Mouse (Mus musculus): Measurements from ENCODE around the gene Ptpro. TPM values are rescaled to one million over a fixed set of nuclear protein-coding genes. Genes with fewer than 3 reads are reported as not detected.

The Ptpro gene
- total RNA-seq, 1 experiment, result 0.31 TPM

DNA sequence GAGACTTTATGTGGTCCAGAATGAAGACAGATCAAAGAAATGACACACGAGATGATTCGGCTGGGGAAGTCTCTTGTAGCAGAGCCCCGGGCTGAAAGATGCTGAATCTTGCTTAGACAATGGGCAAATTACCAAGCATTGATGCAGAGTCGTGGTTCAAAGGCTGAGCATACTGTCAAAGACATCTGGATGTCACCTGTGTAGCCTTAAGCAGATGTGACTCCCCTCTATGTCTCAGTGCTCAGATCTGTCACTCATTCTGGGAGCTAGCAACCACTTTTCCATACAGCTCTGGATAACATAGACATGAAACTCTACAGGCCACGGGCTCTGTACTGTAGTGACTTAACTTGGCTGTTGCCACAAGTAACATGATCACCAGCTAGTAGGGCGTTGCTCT, 119.3 kb downstream of the Ptpro start:
- Histone ChIP-seq H3K36me3 (ENCODE audit: control insufficient read depth, insufficient read depth, low read length, poor library complexity, severe bottlenecking) (no peaks in the 10 kb centered on the region), H3K9ac (ENCODE audit: insufficient read depth, low read depth, low read length, poor library complexity, severe bottlenecking) (no peak overlapping the region), H3K4me3 (ENCODE audit: insufficient read depth in 1 of 2, low read depth in 1 of 2, low read length in 2 of 2, poor library complexity in 1 of 2, severe bottlenecking in 1 of 2) (no peak overlapping the region), H3K9me3 (ENCODE audit: control insufficient read depth, insufficient read depth, low read depth, low read length) (no peaks in the 10 kb centered on the region), H3K27ac (ENCODE audit: insufficient read depth, low read depth, low read length, poor library complexity, severe bottlenecking) (no peak overlapping the region), H3K4me1 (ENCODE audit: control insufficient read depth in 2 of 2, insufficient read depth in 2 of 2, low read length in 2 of 2, poor library complexity in 1 of 2) (no peaks in the 10 kb centered on the region)
- in situ Hi-C loops (cut with MboI; ENCODE audit: low sequenced_read_pairs in 2 of 2, unreplicated experiment in 2 of 2), result no loop called here
- no peak for TF ChIP-seq CHD2 (IDR thresholded peaks at IDR 0.05; ENCODE audit: low read depth, low read length)
- no peak for DNase-seq (ENCODE audit: low read depth, low spot score)

DNA sequence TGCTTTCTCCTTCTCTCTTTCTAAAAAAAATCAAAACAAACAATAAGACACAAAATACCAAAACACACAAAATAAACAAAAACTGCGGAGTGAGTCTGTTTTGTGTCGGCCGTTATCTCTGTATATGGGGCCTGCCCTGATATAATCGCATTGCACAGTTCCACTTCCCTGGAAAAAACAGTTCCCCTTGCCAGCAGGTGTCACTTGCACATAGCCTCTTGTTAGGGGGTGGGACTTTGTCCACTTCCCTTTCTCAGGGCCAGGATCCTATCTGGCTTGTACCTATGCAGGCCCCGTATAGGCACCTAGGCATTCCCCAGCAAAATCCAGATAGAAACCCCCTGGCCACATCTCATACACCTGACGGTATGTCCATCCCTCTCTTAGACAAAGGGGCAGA, 121.8 kb downstream of the Ptpro start:
- in situ Hi-C loops (cut with MboI; ENCODE audit: low sequenced_read_pairs in 2 of 2, unreplicated experiment in 2 of 2), result no loop called here
- Histone ChIP-seq H3K4me3 (ENCODE audit: insufficient read depth in 1 of 2, low read depth in 1 of 2, low read length in 2 of 2, poor library complexity in 1 of 2, severe bottlenecking in 1 of 2) (no peak overlapping the region), H3K27ac (ENCODE audit: insufficient read depth, low read depth, low read length, poor library complexity, severe bottlenecking) (no peak overlapping the region), H3K36me3 (ENCODE audit: control insufficient read depth, insufficient read depth, low read length, poor library complexity, severe bottlenecking) (no peaks in the 10 kb centered on the region), H3K4me1 (ENCODE audit: control insufficient read depth in 2 of 2, insufficient read depth in 2 of 2, low read length in 2 of 2, poor library complexity in 1 of 2) (no peaks in the 10 kb centered on the region), H3K9me3 (ENCODE audit: control insufficient read depth, insufficient read depth, low read depth, low read length) (no peaks in the 10 kb centered on the region), H3K9ac (ENCODE audit: insufficient read depth, low read depth, low read length, poor library complexity, severe bottlenecking) (no peak overlapping the region)
- no peak for TF ChIP-seq CHD2 (IDR thresholded peaks at IDR 0.05; ENCODE audit: low read depth, low read length)
- no peak for DNase-seq (ENCODE audit: low read depth, low spot score)

DNA sequence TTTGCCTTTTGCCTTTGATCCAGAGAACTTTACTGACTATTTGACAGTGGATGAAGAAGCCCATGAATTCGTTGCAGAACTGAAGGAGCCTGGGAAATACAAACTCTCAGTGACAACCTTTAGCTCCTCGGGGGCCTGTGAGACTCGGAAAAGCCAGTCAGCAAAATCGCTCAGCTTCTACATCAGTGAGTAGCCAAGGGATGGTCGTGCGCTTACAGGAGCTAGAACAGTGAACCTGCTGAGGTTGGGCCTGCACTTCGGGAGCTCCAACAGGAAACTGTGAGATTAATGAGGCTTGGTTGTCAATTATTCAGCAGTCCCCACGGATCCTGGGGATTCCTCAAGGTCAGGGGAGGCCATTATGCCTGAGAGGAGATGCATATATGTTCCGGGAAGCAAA, 130.4 kb downstream of the Ptpro start:
- TF ChIP-seq ZC3H11A (IDR thresholded peaks at IDR 0.05; ENCODE audit: borderline replicate concordance, low read depth, low read length) (no peak), ZNF384 (IDR thresholded peaks at IDR 0.05; ENCODE audit: low read depth, low read length) (no peak), HCFC1 (IDR thresholded peaks at IDR 0.05; ENCODE audit: borderline replicate concordance, insufficient read depth, low read length) (no peak), CHD2 (IDR thresholded peaks at IDR 0.05; ENCODE audit: low read depth, low read length) (no peak), MAFK (IDR thresholded peaks at IDR 0.05; ENCODE audit: insufficient read depth, low read depth, low read length) (no peak)
- Histone ChIP-seq H3K4me1 (ENCODE audit: control insufficient read depth in 2 of 2, insufficient read depth in 2 of 2, low read length in 2 of 2, poor library complexity in 1 of 2) (no peaks in the 10 kb centered on the region), H3K36me3 (ENCODE audit: control insufficient read depth, insufficient read depth, low read length, poor library complexity, severe bottlenecking) (no peaks in the 10 kb centered on the region), H3K4me3 (ENCODE audit: insufficient read depth in 1 of 2, low read depth in 1 of 2, low read length in 2 of 2, poor library complexity in 1 of 2, severe bottlenecking in 1 of 2) (no peak overlapping the region), H3K27ac (ENCODE audit: insufficient read depth, low read depth, low read length, poor library complexity, severe bottlenecking) (no peak overlapping the region), H3K9me3 (ENCODE audit: control insufficient read depth, insufficient read depth, low read depth, low read length) (no peaks in the 10 kb centered on the region), H3K9ac (ENCODE audit: insufficient read depth, low read depth, low read length, poor library complexity, severe bottlenecking) (no peak overlapping the region; the same call in 1 of the 2 replicates)
- in situ Hi-C loops (cut with MboI; ENCODE audit: low sequenced_read_pairs in 2 of 2, unreplicated experiment in 2 of 2), result no loop called here
- DNase-seq (ENCODE audit: low read depth, low spot score), result no peak

DNA sequence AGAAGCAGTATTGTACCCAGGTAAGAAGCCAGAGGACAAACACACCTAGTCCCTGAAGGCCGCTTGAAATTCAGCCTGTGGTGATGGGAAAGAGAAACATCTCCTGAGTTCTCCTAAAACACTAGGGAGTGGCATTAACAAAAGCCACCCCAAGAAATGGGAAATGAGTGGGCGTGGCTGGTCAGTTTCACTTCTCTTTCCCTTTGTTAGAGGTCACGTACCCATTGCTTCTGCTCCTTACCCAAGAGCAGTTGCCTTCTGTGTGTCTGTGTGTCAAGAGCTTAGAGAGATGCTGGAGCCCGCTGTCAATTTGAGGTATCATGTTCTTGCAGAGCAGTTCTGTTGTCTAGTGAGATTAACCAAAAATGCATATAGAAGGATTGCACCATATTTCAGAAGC, 134.2 kb downstream of the Ptpro start:
- in situ Hi-C loops (cut with MboI; ENCODE audit: low sequenced_read_pairs in 2 of 2, unreplicated experiment in 2 of 2), result no loop called here
- Histone ChIP-seq H3K4me1 (ENCODE audit: control insufficient read depth in 2 of 2, insufficient read depth in 2 of 2, low read length in 2 of 2, poor library complexity in 1 of 2) (no peaks in the 10 kb centered on the region), H3K9ac (ENCODE audit: insufficient read depth, low read depth, low read length, poor library complexity, severe bottlenecking) (no peak overlapping the region), H3K36me3 (ENCODE audit: control insufficient read depth, insufficient read depth, low read length, poor library complexity, severe bottlenecking) (no peaks in the 10 kb centered on the region), H3K27ac (ENCODE audit: insufficient read depth, low read depth, low read length, poor library complexity, severe bottlenecking) (no peak overlapping the region), H3K4me3 (ENCODE audit: insufficient read depth in 1 of 2, low read depth in 1 of 2, low read length in 2 of 2, poor library complexity in 1 of 2, severe bottlenecking in 1 of 2) (no peak overlapping the region), H3K9me3 (ENCODE audit: control insufficient read depth, insufficient read depth, low read depth, low read length) (no peaks in the 10 kb centered on the region)
- no peak for DNase-seq (ENCODE audit: low read depth, low spot score)
- TF ChIP-seq HCFC1 (IDR thresholded peaks at IDR 0.05; ENCODE audit: borderline replicate concordance, insufficient read depth, low read length), result no peak
- TF ChIP-seq CHD2 (IDR thresholded peaks at IDR 0.05; ENCODE audit: low read depth, low read length), result no peak
- no peak for TF ChIP-seq MAFK (IDR thresholded peaks at IDR 0.05; ENCODE audit: insufficient read depth, low read depth, low read length)
- TF ChIP-seq ZC3H11A (IDR thresholded peaks at IDR 0.05; ENCODE audit: borderline replicate concordance, low read depth, low read length), result no peak

DNA sequence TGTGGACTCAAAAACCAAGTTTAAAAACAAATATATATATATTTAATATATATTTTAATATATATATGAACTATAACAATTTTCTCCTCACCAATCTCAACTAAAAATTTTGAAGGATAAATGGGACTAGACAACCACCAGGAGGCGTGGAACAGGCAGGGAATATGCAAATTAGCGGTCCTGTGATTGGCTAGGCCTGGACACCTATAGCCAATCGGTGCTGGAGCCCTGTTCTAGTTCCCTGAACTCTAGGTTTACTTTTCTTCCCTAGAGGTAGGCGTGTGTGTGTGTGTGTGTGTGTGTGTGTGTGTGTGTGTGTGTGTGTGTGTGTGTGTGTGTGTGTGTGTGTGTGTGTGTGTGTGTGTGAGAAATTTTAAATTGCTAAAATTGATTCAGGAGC, 134.8 kb downstream of the Ptpro start:
- H3K27ac ChIP-seq (ENCODE audit: insufficient read depth, low read depth, low read length, poor library complexity, severe bottlenecking), result no peak overlapping the region
- TF ChIP-seq CHD2 (IDR thresholded peaks at IDR 0.05; ENCODE audit: low read depth, low read length) (no peak), MAFK (IDR thresholded peaks at IDR 0.05; ENCODE audit: insufficient read depth, low read depth, low read length) (no peak), HCFC1 (IDR thresholded peaks at IDR 0.05; ENCODE audit: borderline replicate concordance, insufficient read depth, low read length) (no peak), ZC3H11A (IDR thresholded peaks at IDR 0.05; ENCODE audit: borderline replicate concordance, low read depth, low read length) (no peak), ZNF384 (IDR thresholded peaks at IDR 0.05; ENCODE audit: low read depth, low read length) (no peak)
- no peak overlapping the region for H3K4me3 ChIP-seq (ENCODE audit: insufficient read depth in 1 of 2, low read depth in 1 of 2, low read length in 2 of 2, poor library complexity in 1 of 2, severe bottlenecking in 1 of 2)
- in situ Hi-C loops (cut with MboI; ENCODE audit: low sequenced_read_pairs in 2 of 2, unreplicated experiment in 2 of 2), result no loop called here
- no peak overlapping the region for H3K9ac ChIP-seq (ENCODE audit: insufficient read depth, low read depth, low read length, poor library complexity, severe bottlenecking)
- peak; percentile 40 for DNase-seq (ENCODE audit: low read depth, low spot score)
- H3K4me1 ChIP-seq (ENCODE audit: control insufficient read depth in 2 of 2, insufficient read depth in 2 of 2, low read length in 2 of 2, poor library complexity in 1 of 2), result no peaks in the 10 kb centered on the region
- no peaks in the 10 kb centered on the region for H3K36me3 ChIP-seq (ENCODE audit: control insufficient read depth, insufficient read depth, low read length, poor library complexity, severe bottlenecking)
- H3K9me3 ChIP-seq (ENCODE audit: control insufficient read depth, insufficient read depth, low read depth, low read length), result no peaks in the 10 kb centered on the region

Measured in ES-E14 (cell line).